Mouse (Mus musculus) spleen, postnatal 14 days (tissue): ENCODE measurements around the gene 1810010H24Rik.
A peak's percentile ranks its signal among the peaks of the same experiment; 100 is the strongest.
"Not testable (repeated sequence)": the region's sequence is repeated elsewhere in the genome, so short reads cannot be mapped to it uniquely, and the experiment has no call there.

Experiments used
- DNase-seq, 2 experiments: peaks; one replicate each; pipeline ENCODE4 v3.0.0; 2021 to 2022; ENCODE audit warnings: low spot score in 2 of 2

The 1810010H24Rik gene

DNA sequence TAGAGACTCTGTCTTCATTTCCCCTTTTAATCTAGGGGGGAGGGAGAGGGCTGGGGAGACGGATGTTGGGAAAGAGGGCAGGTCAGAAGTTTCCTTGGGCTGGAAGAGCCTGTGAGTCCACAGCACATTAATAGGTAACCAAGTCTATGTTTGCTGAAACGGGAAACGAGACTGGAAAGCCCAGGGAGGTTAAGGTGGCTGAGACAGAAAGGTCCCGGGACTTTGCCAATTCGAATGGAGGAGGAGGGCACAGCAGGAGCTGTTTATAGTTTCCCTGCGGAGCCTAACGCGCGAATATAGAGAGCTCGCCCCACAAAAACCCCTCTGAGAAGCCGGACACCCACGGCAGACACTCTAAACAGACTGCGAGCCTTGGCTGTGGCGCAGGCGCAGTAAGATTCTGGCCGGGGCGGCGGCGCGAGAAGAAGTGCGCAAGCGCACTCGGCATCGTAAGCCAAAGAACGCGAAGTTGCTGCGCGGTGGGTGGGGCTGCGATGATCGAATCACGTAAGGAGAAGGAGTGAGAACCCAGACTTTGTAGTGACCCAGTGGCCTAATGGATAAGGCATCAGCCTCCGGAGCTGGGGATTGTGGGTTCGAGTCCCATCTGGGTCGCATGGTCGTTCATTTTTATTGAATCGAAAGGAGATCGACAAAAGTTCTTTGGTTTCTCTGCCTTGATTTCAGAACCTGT, 13.0 kb upstream of the 1810010H24Rik start:
- DNase-seq, result peak; percentile 99

DNA sequence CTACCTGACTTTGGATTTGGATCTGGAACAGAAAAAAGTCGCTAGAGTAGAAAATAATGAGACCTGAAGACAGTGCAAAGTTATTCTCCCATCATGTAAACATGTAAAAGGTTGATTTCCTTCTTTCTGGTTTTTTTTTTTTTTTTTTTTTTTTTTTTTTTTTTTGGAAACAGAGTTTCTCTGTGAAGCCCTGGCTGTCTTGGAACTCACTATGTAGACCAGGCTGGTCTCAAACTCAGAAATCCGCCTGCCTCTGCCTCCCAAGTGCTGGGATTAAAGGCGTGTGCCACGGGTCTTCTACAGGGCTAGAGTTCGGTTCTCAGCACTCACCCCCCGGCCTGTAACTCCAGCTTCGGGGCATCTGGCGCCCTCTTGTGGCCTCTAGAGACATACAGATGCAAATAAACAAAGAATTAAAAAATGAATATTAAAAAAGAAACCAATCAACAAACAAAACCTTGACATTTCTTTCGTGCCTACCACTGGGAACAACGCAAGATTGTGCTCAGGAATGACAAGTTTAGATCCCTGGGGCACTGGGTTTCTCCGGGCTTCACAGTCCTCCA, 11.4 kb upstream of the 1810010H24Rik start:
- DNase-seq, result no peak

DNA sequence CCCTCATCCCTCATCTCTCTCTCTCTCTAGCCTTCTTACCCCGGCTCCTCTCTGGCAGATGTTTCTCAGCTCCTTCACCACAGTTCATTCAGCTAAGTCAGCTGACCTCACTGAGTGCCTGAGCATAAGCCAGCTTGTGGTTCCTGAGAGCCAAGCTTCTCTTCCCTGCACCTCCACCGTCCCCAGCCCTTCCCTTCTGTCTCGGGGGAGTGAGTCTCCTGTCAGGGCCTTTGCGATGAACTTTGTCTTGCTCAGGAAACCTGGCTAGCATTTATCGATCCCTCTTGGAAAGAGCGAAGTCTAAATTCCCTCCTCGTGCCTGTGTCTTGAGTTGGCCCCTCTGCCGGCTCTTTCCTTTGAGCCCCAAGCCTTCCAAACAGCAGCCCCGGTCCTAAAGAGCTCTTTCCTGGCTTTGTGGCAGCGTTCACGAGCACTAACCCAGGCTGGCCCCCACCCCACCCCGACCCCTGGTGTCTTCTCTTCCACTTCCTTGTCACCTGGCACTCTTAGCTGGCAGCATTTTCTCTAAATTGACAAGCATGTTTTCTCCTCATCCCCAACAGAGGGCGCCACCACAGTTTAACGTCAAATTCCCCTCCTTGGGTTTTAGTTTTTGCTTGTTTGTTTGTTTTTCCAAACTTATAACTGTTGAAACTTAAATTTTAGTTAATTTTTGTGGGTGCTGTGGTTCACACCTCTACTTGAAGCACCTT, 10.7 kb upstream of the 1810010H24Rik start:
- DNase-seq, result peak in 1 of 2 experiments; percentile 33

DNA sequence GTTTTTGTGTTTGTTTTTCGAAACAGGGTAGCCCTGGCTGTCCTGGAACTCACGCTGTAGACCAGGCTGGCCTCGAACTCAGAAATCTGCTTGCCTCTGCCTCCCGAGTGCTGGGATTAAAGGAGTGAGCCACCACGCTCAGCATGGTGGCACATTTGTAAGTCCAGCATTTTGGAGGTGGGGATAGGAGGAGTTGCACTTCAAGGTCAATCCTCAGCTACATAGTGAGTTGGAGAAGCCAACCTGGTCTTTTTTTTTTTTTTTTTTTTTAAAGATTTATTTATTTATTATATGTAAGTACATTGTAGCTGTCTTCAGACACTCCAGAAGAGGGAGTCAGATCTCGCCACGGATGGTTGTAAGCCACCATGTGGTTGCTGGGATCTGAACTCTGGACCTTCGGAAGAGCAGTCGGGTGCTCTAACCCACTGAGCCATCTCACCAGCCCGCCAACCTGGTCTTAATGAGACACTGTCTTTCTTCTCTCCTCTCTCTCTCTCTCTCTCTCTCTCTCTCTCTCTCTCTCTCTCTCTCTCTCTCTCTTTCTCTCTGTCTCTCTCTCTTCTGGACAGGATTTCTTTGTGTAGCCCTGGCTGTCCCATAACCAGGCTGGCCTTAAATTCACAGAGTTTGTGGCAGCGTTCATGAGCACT, 9.8 kb upstream of the 1810010H24Rik start:
- DNase-seq, result not testable (repeated sequence)

DNA sequence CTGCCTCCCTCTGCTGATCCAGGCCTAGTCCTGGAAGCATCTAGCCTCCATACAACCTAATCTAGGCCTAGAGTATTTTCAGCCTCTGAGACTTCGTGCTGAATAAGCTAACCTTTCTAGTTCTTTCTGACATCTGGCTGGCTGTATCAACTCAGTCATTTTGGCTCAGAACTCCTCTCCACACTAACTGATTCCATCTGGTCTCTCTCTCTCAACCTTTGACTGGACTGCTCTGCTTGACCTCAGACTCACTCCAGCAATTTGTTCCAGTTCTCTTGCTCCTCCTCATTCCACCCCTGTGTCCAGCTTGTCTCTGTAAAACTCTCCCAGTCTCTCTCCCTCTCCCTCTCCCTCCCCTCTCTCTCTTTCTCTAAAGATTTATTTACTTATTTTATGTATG, 8.6 kb upstream of the 1810010H24Rik start:
- no peak for DNase-seq

DNA sequence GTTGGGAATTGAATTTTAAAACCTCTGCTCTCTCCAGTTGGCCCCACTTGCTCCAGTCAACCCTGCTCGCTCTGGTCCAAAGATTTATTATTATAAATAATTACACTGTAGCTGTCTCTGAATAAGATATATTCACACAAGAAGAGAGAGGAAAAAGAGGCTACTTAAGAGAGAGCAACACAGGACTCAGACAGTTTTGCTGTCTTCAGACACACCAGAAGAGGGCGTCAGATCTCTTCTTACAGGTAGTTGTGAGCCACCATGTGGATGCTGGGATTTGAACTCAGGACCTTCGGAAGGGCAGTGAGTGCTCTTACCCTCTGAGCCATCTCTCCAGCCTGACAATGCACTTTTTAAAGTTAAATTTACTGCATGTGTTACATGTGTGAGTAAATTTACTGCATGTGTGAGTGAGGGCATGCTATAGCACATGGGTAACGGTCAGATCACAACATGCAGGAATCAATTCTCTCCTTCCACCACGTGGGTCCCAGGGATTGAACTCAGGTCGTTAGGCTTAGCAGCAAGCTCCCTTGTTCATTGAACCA, 8.1 kb upstream of the 1810010H24Rik start:
- no peak for DNase-seq

DNA sequence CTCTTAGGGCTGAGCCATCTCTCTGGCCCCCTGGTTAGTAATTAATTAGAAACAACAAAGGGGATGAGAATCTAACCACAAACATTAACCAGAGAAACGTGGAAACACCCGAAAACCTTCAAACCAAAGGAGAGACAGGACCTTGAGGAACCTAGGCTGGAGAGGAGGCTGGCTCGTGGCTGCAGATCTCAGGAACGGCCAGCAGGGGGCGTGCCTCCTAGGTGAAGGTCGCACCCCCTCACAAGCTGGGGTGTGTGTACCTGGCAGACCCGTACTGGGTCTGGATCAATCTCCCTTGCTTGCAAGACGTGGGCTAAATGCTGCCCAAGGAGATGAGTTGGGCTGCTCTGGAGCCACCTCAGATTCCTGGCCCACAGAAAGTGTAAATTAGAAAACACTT, 6.9 kb upstream of the 1810010H24Rik start:
- DNase-seq, result no peak

DNA sequence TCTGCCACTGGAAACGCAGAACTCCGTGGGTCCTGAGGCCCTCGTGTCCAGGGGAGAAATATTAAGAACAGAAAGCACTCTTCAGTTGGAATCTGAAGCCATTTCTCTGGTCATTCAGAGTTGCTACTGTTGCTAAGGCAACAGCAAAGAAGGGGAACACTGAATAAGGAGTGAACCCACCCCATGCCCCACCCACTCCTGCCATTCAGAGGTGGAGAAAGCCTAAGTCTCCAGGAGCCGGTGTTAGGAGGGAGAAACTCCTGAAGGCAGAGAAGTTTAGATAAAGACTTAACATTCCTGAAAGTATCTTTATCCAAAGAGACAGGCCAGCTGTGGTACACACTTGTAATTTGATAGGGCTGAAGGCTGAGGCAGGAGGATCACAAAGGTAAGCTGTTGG, 6.2 kb upstream of the 1810010H24Rik start:
- DNase-seq, result no peak

DNA sequence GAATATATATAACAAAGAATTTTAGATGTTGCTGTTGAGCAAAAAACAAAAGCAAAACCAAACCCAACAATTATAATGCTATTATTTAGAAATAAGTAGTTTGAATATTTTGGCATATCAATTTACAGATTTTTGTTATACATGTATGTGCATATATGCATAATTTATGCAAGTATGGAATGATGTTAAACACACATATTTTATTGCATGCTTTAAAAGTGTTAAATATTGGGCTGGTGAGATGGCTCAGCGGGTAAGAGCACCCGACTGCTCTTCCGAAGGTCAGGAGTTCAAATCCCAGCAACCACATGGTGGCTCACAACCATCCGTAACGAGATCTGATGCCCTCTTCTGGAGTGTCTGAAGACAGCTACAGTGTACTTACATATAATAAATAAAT, 5.8 kb upstream of the 1810010H24Rik start:
- not testable (repeated sequence) for DNase-seq

DNA sequence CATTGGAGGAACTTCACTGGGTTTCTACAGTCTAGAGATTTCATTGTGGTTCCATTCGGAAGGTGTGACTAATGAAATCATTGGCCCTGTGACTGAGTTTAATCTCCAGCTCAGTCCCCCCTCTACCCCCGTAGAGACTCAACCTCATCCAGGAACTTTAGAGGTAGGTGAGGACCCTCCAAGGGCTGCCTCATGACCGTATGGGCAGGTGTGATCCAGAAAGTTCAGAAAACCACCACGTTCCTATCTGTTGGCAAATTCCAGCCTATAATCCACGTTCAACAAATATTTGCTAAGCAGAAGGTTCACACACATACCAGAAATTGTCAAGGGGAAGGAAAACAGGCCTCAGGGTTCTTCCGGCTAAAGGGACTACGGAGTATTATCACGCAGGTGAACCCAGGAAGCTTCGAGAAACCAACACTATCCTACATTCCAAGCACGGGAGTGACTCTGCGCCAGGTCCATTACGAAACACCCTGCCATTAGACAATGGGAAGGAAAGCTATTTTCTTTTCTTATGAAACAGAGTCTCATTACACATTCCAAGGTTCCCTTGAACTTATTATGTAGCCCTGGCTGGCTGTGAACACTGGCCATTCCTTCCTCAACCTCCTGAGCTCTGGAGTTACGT, 3.3 kb upstream of the 1810010H24Rik start:
- DNase-seq, result no peak

DNA sequence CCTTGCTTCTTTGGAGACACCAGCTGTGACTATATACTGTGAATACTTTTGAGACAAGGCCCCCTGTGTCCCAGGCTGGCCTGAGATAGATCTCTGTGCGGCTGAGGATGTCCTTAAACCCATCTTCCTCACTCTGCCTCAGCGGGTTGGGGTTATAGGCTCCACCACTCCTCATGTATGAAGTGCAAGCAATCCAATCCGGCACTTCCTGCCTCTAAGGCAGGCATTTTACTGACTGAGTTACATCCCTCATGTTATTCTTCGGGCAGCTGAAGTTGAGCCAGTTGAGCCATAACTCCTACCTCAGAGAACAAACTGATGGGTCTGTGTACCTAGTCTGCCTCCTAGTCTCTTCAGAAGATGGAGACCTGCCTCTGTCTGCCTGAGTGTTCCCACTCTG, 1.1 kb upstream of the 1810010H24Rik start:
- no peak for DNase-seq

DNA sequence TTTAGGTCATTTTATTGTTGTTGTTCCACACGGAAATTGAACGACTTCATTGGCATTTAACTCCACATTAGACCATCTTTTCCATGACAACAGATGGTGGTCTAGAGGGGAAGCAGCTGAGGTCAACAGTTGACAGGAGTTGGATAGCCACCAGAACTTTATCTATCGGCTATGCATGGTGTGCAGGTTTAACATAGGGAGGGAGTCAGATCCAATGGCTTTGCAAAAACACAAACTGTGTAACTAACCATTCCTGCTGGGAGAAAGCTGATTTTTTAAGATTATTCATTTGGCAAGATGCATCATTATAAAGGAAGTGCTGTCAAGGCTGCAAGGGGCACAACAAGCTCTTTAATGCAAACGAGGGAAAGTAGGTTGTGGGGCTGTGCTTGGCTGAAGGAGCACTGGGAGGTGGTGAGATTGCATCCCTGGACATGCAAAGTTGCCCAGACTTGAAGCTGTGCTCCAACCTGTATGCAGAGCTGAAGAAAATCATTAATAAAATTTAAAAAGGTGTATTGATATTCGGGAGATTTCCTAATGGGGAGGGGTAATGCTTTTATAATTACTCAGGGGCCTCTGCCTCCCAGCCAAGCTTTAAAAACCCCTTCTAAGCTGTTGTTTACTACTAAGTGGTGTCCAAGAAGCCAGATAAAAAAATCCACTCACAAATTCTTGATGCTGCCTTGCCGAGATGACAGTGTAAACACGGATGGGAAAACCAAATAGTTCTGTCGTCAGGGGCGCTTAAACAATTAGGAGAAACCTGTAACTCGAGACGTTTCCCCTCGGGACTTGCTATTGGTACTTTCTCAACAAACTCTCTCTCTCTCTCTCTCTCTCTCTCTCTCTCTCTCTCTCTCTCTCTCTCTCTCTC, 1.3 kb downstream of the 1810010H24Rik start:
- DNase-seq, result no peak

DNA sequence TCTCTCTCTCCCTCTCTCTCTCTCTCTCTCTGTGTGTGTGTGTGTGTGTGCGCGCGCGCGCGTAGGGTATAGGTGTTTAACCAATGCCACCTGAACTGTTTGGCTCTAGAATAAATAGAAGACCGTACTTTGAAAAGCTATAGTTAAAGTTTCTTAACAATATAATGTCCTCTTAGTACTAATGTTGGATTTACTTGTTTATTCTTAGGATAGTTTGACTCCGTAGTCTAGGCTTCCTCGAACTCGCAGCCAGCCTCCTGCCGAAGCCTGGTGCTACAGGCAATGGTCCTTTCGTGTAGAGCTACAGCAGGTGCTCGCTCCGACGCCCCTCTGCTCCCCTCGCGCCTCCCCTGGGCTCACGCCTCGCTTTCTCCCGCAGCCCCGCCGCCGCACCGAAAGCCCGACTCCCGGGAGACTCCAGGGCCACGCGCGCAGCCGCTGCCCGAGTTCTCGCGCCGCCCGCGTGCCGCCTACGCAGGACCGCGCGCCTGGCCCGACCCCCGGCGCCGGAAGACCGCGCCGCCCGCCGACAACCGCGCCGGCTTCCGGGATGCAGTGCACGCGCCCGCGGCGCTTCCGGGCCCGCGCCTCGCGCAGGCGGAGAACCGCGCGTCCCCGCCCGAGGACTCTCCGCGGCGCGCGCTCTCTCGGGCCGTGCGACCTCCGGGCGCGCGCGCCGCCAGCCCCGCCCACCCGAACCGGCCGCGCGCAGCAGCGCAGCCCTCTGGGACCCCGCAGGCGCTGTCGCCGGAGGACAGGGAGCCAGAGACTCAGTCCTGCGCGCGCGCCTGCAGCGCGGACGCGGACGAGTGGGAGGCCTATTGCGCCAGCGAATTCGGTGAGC, 2.2 kb downstream of the 1810010H24Rik start:
- peak; percentile 68 to 77 for DNase-seq

DNA sequence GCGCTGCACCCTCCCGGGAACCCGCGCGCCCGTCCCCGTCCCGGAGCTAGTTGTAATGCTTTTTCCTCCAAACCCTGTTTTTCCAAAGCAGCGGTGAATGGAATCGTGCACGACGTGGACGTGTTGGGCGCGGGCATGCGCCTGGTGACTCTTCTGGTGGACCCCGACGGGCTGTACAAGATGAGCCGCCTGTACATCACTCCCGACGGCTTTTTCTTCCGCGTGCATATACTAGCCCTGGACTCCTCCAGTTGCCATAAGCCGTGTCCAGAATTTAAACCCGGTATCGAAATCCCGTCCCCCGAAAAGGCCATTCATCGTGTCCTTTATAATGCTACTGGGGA, 2.8 kb downstream of the 1810010H24Rik start:
- DNase-seq, result no peak

DNA sequence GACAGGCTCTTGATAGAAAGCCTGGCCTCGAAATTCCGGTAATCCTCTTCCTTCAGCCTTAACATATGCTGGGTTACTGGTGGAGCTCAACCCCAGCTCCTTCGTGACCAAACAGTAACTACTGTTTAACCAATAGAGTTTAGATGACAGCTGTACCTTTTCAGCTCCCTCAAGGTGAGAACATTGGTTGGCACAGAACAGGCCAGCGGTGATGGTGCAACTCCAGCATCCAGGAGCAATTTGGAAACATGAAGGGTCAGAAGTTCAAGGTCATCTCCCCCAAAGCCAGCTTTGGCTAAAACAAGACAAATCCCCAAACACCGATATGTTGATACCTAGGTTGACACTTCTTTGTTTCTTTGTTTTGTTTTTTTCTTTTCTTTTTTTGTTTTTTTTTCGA, 3.3 kb downstream of the 1810010H24Rik start:
- no peak for DNase-seq

DNA sequence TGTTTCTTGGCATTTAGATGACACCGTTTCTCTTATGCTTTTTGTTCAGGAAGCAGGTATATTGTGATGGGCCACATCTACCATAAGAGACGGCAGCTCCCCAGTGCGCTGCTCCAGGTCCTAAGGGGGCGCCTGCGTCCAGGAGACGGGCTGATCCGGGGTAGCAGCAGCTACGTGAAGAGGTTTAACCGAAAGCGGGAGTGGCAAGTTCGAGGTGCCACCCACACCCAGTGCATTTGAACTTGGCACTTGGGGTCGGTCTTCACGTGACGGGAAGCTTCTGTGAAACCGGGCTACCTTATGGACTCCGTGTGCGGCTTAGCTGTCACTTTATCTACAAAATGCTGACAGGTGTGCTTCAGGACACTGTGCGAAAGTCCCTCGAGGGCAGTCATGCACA, 4.1 kb downstream of the 1810010H24Rik start:
- no peak for DNase-seq

DNA sequence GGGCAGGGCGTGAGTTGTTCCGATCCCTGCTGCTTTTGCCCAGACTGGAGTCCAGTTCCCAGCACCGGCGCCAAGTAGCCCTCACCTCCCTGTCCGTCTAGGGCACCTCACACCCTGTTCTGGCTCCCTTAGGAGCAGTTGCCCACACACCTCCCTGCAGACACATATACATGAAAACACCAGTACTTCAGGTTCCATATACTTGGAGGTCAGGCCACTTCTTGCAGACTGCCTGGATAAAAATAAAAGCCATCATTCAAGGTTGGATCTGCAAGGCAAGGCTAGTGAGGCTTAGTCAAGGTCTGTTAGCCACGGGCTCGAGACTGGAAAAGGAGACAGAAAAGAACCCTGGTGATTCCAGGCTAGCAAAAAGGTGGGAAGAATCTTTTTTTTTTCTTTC, 6.2 kb downstream of the 1810010H24Rik start:
- DNase-seq, result no peak

DNA sequence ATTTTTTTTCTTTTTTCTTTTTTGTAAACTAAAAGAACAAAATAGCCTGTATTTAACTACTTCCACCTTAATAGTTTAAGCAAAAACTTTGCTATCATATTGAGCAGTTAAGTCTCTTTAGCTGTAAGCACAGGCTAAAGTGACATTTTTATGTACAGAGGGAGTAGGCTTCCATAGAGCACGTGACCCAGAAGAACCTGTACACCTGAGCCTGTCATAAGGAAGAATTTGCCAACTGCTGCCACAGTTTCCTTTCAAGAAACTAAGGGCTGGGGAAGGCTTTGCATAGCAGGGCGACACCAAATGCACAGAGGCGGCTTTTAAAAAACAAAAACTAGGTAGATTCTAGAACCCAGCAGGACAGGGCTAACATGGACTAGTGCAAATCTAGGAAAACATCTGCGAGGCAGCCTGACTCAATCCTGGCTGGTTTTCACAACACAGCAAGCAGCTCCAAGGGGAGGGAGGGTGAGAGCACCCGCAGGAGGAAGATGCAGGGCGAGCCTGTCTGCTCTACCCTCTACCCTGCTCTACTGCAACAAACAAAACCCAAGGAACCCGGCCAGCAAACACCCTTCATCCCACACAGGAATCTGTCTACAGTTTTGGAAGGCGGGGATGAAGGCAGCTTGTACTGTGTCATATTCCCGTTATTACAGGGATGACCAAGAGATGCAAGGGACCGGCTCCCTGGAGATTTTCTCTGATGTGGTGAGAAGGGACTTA, 8.8 kb downstream of the 1810010H24Rik start:
- no peak for DNase-seq

DNA sequence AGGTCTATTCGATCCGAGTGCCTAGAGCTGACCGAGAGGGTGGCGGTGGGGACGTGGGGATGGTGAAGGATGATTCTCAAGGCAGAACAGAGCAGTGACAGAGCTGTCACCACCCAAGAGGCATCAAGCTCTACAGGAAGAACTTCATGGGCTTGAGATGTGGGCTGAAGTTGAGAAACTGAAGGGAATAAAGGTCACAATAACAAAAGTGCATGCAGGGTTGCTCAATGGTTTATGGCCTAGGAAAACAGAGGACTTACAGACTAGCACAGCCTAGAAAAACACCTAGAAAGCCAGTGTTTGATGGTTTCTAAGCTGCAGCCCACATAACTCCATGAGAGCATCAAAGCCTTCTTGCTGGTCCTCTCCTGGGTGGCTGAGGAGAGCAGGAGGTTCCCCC, 13.9 kb downstream of the 1810010H24Rik start:
- DNase-seq, result no peak
